Comparison of ENCODE assay signal across 8 mouse cellular contexts in genomic region chr2:158410022-158411014, GRCm38 (mm10). TPM values are rescaled to one million over a fixed set of nuclear protein-coding genes. Genes with fewer than 3 reads are reported as not detected.
DNase-seq lines count a peak whose midpoint lies in the region; ATAC-seq and TF ChIP-seq lines count a peak whose summit lies in the region.

No protein-coding gene starts in this region.

- no peak for TF ChIP-seq CTCF in E14TG2a.4 (conservative IDR thresholded peaks at IDR 0.05; ENCODE audit: low read length)
- peak; percentile 30; the same call in 1 of the 2 replicates for TF ChIP-seq CTCF in kidney, postnatal 0 days (IDR thresholded peaks at IDR 0.05; ENCODE audit: low read depth)

- peak; percentile 50 for ATAC-seq in embryonic facial prominence, embryonic 12.5 days (ENCODE audit: insufficient number of reproducible peaks, insufficient read depth, low FRiP score, low TSS enrichment)
- ATAC-seq in heart, embryonic 12.5 days (ENCODE audit: insufficient number of reproducible peaks, low FRiP score): peak; percentile 83
- ATAC-seq in kidney, postnatal 0 days (replicated peaks; ENCODE audit: low FRiP score, low read depth): peak; percentile 29

- no peaks in the 10 kb centered on the region for H3K36me3 ChIP-seq in E14TG2a.4 (ENCODE audit: insufficient read depth, low read length)
- no peaks in the 10 kb centered on the region for H3K36me3 ChIP-seq in embryonic facial prominence, embryonic 12.5 days
- no peaks in the 10 kb centered on the region for H3K36me3 ChIP-seq in heart, embryonic 12.5 days
- H3K36me3 ChIP-seq in kidney, postnatal 0 days (ENCODE audit: insufficient read depth, low read length): no peaks in the 10 kb centered on the region

- H3K4me1 ChIP-seq in E14TG2a.4 (replicated peaks; ENCODE audit: low read depth, low read length): peaks cover 20% of the 10 kb centered on the region
- H3K4me1 ChIP-seq in embryonic facial prominence, embryonic 12.5 days: peaks cover 10% of the 10 kb centered on the region
- H3K4me1 ChIP-seq in heart, embryonic 12.5 days (replicated peaks): peaks cover 27% of the 10 kb centered on the region
- 0 out of 2 replicates have a peak, but pooled peaks cover 4% of the 10 kb centered on the region for H3K4me1 ChIP-seq in kidney, postnatal 0 days (replicated peaks; ENCODE audit: insufficient read depth, low read length)

- no peaks in the 10 kb centered on the region for H3K27me3 ChIP-seq in E14TG2a.4 (ENCODE audit: insufficient read depth, low read length)
- no peaks in the 10 kb centered on the region for H3K27me3 ChIP-seq in embryonic facial prominence, embryonic 12.5 days
- no peaks in the 10 kb centered on the region for H3K27me3 ChIP-seq in heart, embryonic 12.5 days (replicated peaks)
- no peaks in the 10 kb centered on the region for H3K27me3 ChIP-seq in kidney, postnatal 0 days (ENCODE audit: insufficient read depth, low read length)

- H3K27ac ChIP-seq in embryonic facial prominence, embryonic 12.5 days: peak overlapping the region; percentile 86
- peak overlapping the region; percentile 83 for H3K27ac ChIP-seq in heart, embryonic 12.5 days (ENCODE audit: poor library complexity, severe bottlenecking)
- peak overlapping the region; percentile 87 for H3K27ac ChIP-seq in kidney, postnatal 0 days

- WGBS in embryonic facial prominence, embryonic 12.5 days: 2% methylated on average over 65 of the region's 67 CpGs
- 1% methylated on average over 45 of the region's 67 CpGs for whole genome bisulfite sequencing in heart, embryonic 12.5 days
- WGBS in kidney, postnatal 0 days: 2% methylated on average over 65 of the region's 67 CpGs

- no peaks in the 10 kb centered on the region for H3K9me3 ChIP-seq in E14TG2a.4 (ENCODE audit: low read length)
- no peaks in the 10 kb centered on the region for H3K9me3 ChIP-seq in embryonic facial prominence, embryonic 12.5 days
- no peaks in the 10 kb centered on the region for H3K9me3 ChIP-seq in heart, embryonic 12.5 days (replicated peaks)
- no peaks in the 10 kb centered on the region for H3K9me3 ChIP-seq in kidney, postnatal 0 days (replicated peaks; ENCODE audit: low read length)

- peak overlapping the region; percentile 96 for H3K4me3 ChIP-seq in E14TG2a.4 (replicated peaks; ENCODE audit: low read length)
- H3K4me3 ChIP-seq in embryonic facial prominence, embryonic 12.5 days: peak overlapping the region; percentile 95
- H3K4me3 ChIP-seq in heart, embryonic 12.5 days: peak overlapping the region; percentile 99
- peak overlapping the region; percentile 83 for H3K4me3 ChIP-seq in kidney, postnatal 0 days (replicated peaks; ENCODE audit: low read depth, low read length)

- peak overlapping the region; percentile 94 for H3K9ac ChIP-seq in embryonic facial prominence, embryonic 12.5 days
- H3K9ac ChIP-seq in heart, embryonic 12.5 days: peak overlapping the region; percentile 96
- peak overlapping the region; percentile 70 for H3K9ac ChIP-seq in kidney, postnatal 0 days (ENCODE audit: low read depth, low read length)

- peak overlapping the region; percentile 94 for H3K4me2 ChIP-seq in embryonic facial prominence, embryonic 12.5 days (replicated peaks)
- H3K4me2 ChIP-seq in heart, embryonic 12.5 days: peak overlapping the region; percentile 97
- H3K4me2 ChIP-seq in kidney, postnatal 0 days (ENCODE audit: low read length): peak overlapping the region; percentile 87

- peak; percentile 37 for DNase-seq in adrenal gland, postnatal 25 days
- peak; percentile 32 for DNase-seq in kidney, postnatal 0 days (ENCODE audit: low spot score)
- DNase-seq in lung, postnatal 36 days: peak; percentile 12
- peak; percentile 15 for DNase-seq in retina, postnatal 1 day
- peak; percentile 62 for DNase-seq in thymus, postnatal 4 days

RNA-seq across cellular contexts. Expression of gene Ralgapb, which starts 0.7 kb away (rescaled TPM):
- total RNA-seq in adrenal gland, postnatal 25 days (2021): 68.9 and 72.1 TPM in 2 replicates
- polyA plus RNA-seq in embryonic facial prominence, embryonic 12.5 days (2016; fragmentation: Nextera tagmentation; extraction: Ambion mirVana): 18.9 and 21.4 TPM in 2 replicates
- 12.8 and 15.8 TPM in 2 replicates for polyA plus RNA-seq in heart, embryonic 12.5 days (2016; fragmentation: Nextera tagmentation; extraction: Ambion mirVana)
- polyA plus RNA-seq in kidney, postnatal 0 days (2015; fragmentation: Nextera tagmentation; extraction: Ambion mirVana): 13.9 and 17.6 TPM in 2 replicates

RNA-seq across cellular contexts. Expression of gene Snhg11, which starts 34.9 kb away (rescaled TPM):
- total RNA-seq in adrenal gland, postnatal 25 days (2021): 5.3 and 8.6 TPM in 2 replicates
- polyA plus RNA-seq in embryonic facial prominence, embryonic 12.5 days (2016; fragmentation: Nextera tagmentation; extraction: Ambion mirVana): 18.7 and 25.2 TPM in 2 replicates
- 0.55 and 1.1 TPM in 2 replicates for polyA plus RNA-seq in heart, embryonic 12.5 days (2016; fragmentation: Nextera tagmentation; extraction: Ambion mirVana)
- 2.9 and 3.5 TPM in 2 replicates for polyA plus RNA-seq in kidney, postnatal 0 days (2015; fragmentation: Nextera tagmentation; extraction: Ambion mirVana)

Comparison
In these comparisons a context has a peak if more than half of its experiments do, and no peak if none do; other contexts are left out.
1. Peak in every context shown above with its lines: DNase-seq, ATAC-seq, H3K4me3 ChIP-seq and H3K27ac ChIP-seq.
2. DNase-seq: peak in every context shown above with its lines; median percentile 62 in thymus, postnatal 4 days; 37 in adrenal gland, postnatal 25 days; 32 in kidney, postnatal 0 days; 15 in retina, postnatal 1 day; 12 in lung, postnatal 36 days.
3. ATAC-seq: peak in every context shown above with its lines; median percentile 83 in heart, embryonic 12.5 days; 50 in embryonic facial prominence, embryonic 12.5 days; 29 in kidney, postnatal 0 days.